Mouse (Mus musculus) heart, adult 2 months (tissue): ENCODE results near the gene Rfc2. TPM values are rescaled to one million over a fixed set of nuclear protein-coding genes. Genes with fewer than 3 reads are reported as not detected.

Experiments
- DNase-seq, 2 experiments: peaks; one replicate each; pipeline ENCODE4 v3.0.0; 2021
- H3K27ac ChIP-seq: fragments of 200-600 bp; 2 replicates; pipeline ENCODE4 v1.8.1; 2022
- H3K27me3 ChIP-seq: fragments of 200-500 bp; 2 replicates; pipeline ENCODE4 v1.6.1; 2012; ENCODE audit warnings: mild to moderate bottlenecking, low read length, inconsistent platforms, mixed read lengths; ENCODE audit not compliant: control insufficient read depth, insufficient read depth
- H3K36me3 ChIP-seq: fragments of 200-500 bp; 2 replicates; pipeline ENCODE4 v1.6.1; 2012; ENCODE audit warnings: low read length, inconsistent platforms; ENCODE audit not compliant: control insufficient read depth, insufficient read depth
- H3K4me1 ChIP-seq: fragments of 200-500 bp; 2 replicates; pipeline ENCODE4 v1.6.1; 2011; ENCODE audit warnings: low read length; ENCODE audit not compliant: control insufficient read depth, insufficient read depth
- H3K4me3 ChIP-seq: fragments of 200-600 bp; 2 replicates; pipeline ENCODE4 v1.8.1; 2022
- H3K79me2 ChIP-seq: fragments of 200-500 bp; replicated peaks from 2 replicates; pipeline ENCODE4 v1.6.1; 2012; ENCODE audit warnings: mild to moderate bottlenecking, inconsistent platforms, low read length, moderate library complexity, mixed read lengths; ENCODE audit not compliant: control insufficient read depth, insufficient read depth
- H3K9ac ChIP-seq: fragments of 200-500 bp; 2 replicates; pipeline ENCODE4 v1.6.1; 2012; ENCODE audit warnings: low read depth, mild to moderate bottlenecking, control low read depth, inconsistent platforms, low read length, mixed read lengths
- CTCF ChIP-seq: fragments of 200-600 bp; IDR thresholded peaks from 2 replicates; pipeline ENCODE4 v1.8.1; 2022; ENCODE audit warnings: antibody characterized with exemption, mild to moderate bottlenecking, moderate library complexity
- EP300 ChIP-seq: fragments of 200-500 bp; IDR thresholded peaks from 2 replicates; pipeline ENCODE4 v1.6.1; 2011; ENCODE audit warnings: low read depth, low read length, control low read depth; ENCODE audit not compliant: insufficient read depth
- POLR2A ChIP-seq: fragments of 200-500 bp; IDR thresholded peaks from 2 replicates; pipeline ENCODE4 v1.6.1; 2011; ENCODE audit warnings: mild to moderate bottlenecking, low read depth, low read length, control low read depth; ENCODE audit not compliant: insufficient read depth
- WGBS: fragments of 180-500 bp; shearing (Covaris S2); methylation state at CpG from one replicate; pipeline ENCODE4 v1.1.7; 2018; 5-methylcytosine and 5-hydroxymethylcytosine counted together
- intact Hi-C: fragments of 180-260 bp; cut with DNase I; formaldehyde crosslinking; loops from one replicate; pipeline ENCODE4 v1.15.1; 2025
- polyA plus RNA-seq: library from polyadenylated mRNA; depleted of rRNA; stranded (reverse); fragments of >200 nt; gene quantifications from 2 replicates; pipeline ENCODE4 v1.2.3, GENCODE M21; 2012
- total RNA-seq, 2 experiments: library from RNA; stranded (reverse); gene quantifications; 2 replicates each; pipeline ENCODE4 v1.2.3; 2021

Gene Rfc2
- total and polyA plus RNA-seq, 3 experiments: 21.0 to 32.5 (median 24.6) TPM

DNA sequence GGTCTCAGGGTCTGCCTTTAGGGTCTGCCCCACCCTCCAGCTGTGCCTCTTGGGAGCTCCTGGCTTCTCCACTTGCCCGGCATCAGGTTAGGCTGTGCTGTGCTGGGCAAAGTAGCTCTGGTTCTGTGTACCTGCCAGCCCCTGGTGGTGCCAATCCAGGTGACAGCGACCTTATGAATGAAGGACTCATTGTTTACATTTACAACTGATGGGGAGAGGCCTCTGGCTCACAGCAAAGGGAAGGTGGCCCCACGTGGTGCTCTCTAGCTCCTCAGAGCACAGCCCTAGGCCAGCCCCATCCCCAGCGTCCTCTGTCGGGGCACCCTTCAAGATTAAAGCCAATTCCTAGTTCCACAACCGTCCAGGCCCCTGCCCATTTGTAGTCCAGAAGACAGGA lies 30.3 kb upstream of the Rfc2 start:
- no peak for DNase-seq
- intact Hi-C loops: loop anchor here (2.0 kb wide), 1 partner anchor 44 kb away; no protein-coding TSS in a partner anchor
- WGBS: 31% methylated on average over 6 of the region's 6 CpGs

DNA sequence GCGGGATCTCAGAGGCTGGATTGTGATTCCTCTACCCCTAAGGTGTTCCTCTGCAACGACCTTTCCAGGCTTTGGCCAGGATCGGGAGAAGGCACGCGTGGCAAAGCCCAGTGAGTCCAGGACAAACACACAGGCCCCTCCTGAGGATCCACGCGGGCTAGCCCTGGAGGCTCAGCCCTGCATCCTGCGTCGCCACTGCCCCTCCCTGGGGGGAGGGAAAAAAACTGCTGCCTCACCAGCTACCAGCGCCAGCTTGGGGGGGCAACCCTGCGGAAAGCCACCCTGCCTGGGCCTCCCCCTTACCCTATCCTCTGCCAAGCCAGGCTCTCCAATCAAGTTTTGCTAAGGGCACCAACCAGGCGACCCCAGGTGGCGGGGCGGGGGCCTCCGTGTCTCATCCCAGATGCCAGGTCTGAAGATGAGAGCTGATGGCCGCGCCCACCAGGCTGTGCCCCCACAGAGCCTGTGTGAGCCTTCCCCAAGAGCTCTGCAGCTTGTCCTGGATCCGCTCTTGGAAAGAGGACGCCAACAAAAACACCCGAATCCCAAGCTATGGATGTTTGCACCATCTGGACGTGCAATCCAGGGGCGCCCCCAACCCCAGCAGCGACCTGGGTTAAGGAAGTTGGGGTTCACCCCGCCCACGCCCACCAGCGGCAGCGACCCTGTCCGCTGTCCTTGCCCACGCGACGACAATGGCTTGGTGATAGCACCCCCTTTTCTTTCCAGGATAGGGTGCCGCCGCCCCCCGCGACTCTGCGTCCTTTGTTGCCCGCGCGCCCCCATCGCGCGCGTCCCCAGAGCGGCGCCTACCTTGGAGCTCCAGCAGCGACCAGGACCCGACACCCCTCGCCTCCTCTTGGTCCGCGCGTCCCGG lies 29.7 kb upstream of the Rfc2 start:
- DNase-seq: peak; percentile 53 to 63
- intact Hi-C loops: loop anchor here (1.0 to 2.0 kb wide), 2 partner anchors 20 to 45 kb away; no protein-coding TSS in a partner anchor
- TF ChIP-seq CTCF (no peak), EP300 (no peak), POLR2A (no peak)
- no peaks in the 10 kb centered on the region for H3K79me2 ChIP-seq
- H3K4me3 ChIP-seq: peak overlapping the region; percentile 92
- peak overlapping the region; percentile 87 for H3K9ac ChIP-seq
- peaks cover 10% of the 10 kb centered on the region for H3K4me1 ChIP-seq
- 4% methylated on average over 52 of the region's 52 CpGs for WGBS
- no peaks in the 10 kb centered on the region for H3K36me3 ChIP-seq
- H3K27me3 ChIP-seq: no peaks in the 10 kb centered on the region
- H3K27ac ChIP-seq: peak overlapping the region; percentile 85

More for the DNA sequence above, 30.3 kb upstream of the Rfc2 start:
- peak overlapping the region; percentile 92 for H3K4me3 ChIP-seq
- H3K36me3 ChIP-seq: no peaks in the 10 kb centered on the region
- H3K27ac ChIP-seq: peak overlapping the region; percentile 85
- H3K4me1 ChIP-seq: peaks cover 10% of the 10 kb centered on the region
- TF ChIP-seq POLR2A (no peak), CTCF (no peak), EP300 (no peak)
- peak overlapping the region; percentile 87 for H3K9ac ChIP-seq
- H3K27me3 ChIP-seq: no peaks in the 10 kb centered on the region
- no peaks in the 10 kb centered on the region for H3K79me2 ChIP-seq

DNA sequence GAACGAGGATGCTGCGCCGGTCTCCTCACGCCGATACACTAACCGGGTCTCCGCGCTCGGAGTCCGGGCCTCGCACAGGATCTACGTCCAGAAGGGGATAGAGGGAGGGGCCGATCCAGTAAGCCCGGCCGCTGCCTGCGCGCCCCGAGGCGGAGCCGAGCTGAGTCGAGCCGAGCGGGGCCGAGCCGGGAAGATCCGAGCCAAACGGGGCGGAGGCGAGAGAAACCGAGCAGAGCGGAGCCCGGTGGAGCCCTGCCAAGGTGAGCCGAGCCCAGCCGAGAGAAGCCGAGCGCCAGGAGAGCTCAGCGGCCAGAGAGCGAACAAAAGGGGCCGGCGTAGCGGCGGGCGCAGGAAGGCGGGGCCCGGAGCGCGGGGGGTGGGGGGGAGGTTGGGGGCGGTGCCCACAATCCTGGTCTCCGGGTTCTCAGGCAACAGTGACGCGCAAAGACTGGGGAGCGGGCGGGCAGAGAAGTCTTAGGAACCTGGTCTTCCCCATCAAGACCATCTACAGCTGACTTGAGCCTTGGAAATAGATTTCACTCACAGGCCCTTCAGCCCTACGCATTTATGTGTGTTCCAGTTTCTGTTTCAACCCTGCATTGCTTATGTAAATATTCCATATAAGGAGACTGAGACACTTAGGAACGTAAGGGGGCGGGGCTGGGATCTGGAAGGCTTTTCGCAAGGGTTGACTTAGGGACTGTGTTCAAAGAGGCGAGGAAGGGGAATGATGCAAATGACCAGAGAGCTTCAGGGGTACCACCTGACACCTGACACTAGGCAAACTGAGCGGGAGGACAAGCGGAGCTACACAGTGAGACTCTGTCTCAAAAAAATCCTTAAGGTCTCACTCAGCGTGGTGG lies 28.8 kb upstream of the Rfc2 start, which contains the start of gene Clip2:
Gene Clip2, minus strand, starts transcription at position 325 of the 863 bp plus-strand sequence.
- DNase-seq: peak; percentile 99
- peak within 1 kb of the TSS; percentile 85 for H3K27ac ChIP-seq
- no peaks in the 10 kb centered on the region for H3K27me3 ChIP-seq
- peak within 1 kb of the TSS; percentile 92 for H3K4me3 ChIP-seq
- H3K36me3 ChIP-seq: no peaks in the 10 kb centered on the region
- peak within 1 kb of the TSS; percentile 87 for H3K9ac ChIP-seq
- TF ChIP-seq CTCF: peak; percentile 60
- TF ChIP-seq POLR2A: no peak
- no peaks in the 10 kb centered on the region for H3K79me2 ChIP-seq
- intact Hi-C loops: loop anchor here (1.0 kb wide), 1 partner anchor 19 kb away; no protein-coding TSS in a partner anchor
- peaks cover 10% of the 10 kb centered on the region for H3K4me1 ChIP-seq
- 4% methylated on average over 57 of the region's 61 CpGs for WGBS

DNA sequence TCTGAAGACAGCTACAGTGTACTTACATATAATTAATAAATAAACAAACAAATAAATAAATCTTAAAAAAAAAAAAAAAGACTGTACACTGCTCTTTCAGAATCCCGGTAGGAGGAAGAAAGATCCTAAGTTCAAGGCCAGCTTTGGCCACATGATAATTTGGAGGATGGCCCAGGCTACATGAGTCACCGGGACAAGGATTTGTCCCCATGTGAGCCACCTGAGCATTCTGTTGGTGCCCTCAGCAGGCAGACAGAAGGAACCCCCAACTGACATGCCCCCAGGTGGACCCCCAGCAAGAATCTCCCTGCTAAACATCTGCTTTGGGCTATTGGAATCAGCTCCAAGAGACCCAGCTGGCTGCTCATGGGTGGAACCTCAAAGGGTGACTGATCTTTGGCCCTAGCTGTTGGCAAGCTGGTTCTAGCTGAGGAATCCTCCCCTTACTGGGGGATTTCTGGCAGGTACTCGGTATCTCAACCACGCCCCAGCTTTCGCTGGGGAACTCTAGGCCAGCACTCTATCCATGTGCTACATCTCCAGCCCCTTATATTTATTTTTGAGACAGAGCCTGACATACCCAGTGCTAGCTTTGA lies 27.1 kb upstream of the Rfc2 start:
- Histone ChIP-seq H3K27me3 (no peaks in the 10 kb centered on the region), H3K79me2 (no peaks in the 10 kb centered on the region), H3K4me3 (no peak overlapping the region), H3K4me1 (peaks cover 8% of the 10 kb centered on the region), H3K36me3 (no peaks in the 10 kb centered on the region), H3K9ac (no peak overlapping the region), H3K27ac (no peak overlapping the region)
- 73% methylated on average over 5 of the region's 5 CpGs for WGBS
- TF ChIP-seq POLR2A (no peak), CTCF (no peak), EP300 (no peak)
- no peak for DNase-seq
- intact Hi-C loops: no loop called here

DNA sequence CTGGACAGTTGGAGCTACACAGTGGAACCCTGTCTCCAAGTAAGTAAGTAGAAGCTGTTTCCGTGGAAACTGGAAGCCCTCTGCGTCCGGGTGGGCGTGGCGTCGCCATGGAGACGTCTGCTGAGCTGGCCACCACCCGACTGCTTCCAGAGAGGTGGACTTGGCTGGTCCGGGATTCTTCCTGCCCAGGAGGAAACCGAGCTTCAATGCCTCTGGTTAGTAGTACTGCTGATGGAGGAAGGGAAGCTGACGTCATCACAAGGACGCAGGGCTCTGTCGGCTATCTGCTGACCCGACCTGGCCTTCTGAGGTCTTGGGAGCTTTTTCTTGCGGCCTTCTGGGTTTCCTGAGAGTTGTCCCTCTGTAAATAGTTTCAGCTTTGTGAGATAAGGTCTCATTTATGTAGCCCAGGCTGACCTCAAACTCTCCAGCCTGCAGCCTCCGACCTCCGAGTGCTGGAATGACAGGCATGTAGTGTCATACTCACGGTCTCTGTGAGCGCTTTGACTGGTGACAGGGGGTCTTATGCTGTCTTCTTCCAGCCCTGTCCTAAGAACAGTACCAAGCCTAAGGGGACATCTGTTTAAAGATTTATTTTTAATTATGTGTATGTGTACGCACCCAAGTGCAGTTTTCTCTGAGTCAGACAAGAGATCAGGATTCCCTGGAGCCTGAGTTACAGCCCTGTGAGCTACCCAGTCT lies 25.6 kb upstream of the Rfc2 start:
- TF ChIP-seq EP300 (peak; percentile 50; the same call in 1 of the 2 replicates), POLR2A (no peak)
- Histone ChIP-seq H3K4me1 (peaks cover 7% of the 10 kb centered on the region), H3K27ac (peak overlapping the region; percentile 66), H3K9ac (no peak overlapping the region), H3K4me3 (no peak overlapping the region), H3K79me2 (no peaks in the 10 kb centered on the region), H3K27me3 (no peaks in the 10 kb centered on the region), H3K36me3 (no peaks in the 10 kb centered on the region)
- DNase-seq: peak; percentile 88 to 89
- WGBS: 8% methylated on average over 20 of the region's 20 CpGs
- intact Hi-C loops: no loop called here
